Mouse (Mus musculus): ENCODE data around the gene Lmo7. TPM values are rescaled to one million over a fixed set of nuclear protein-coding genes. Genes with fewer than 3 reads are reported as not detected.

Gene Lmo7
- polyA plus RNA-seq (2014; fragmentation: Illumina TruSeq; extraction: RNeasy Lipid Tissue Mini Kit (QIAGEN cat#74804); ENCODE audit: low read depth, low replicate concordance), result 16.5 TPM

GRCm38 (mm10) chr14:101729237-101729971, at the start of gene Lmo7, which contains the start of gene Gm9922:
Lmo7 (plus strand) TSS chr14:101729957.
Gm9922 (minus strand) TSS chr14:101729814.

Other genes with a start within 250 kb of the Lmo7 start
- gene Tbc1d4, start 120.8 kb upstream of the Lmo7 start, polyA plus RNA-seq (2014; fragmentation: Illumina TruSeq; extraction: RNeasy Lipid Tissue Mini Kit (QIAGEN cat#74804); ENCODE audit: low read depth, low replicate concordance), result 22.0 TPM
- gene Commd6, start 89.3 kb upstream of the Lmo7 start, polyA plus RNA-seq (2014; fragmentation: Illumina TruSeq; extraction: RNeasy Lipid Tissue Mini Kit (QIAGEN cat#74804); ENCODE audit: low read depth, low replicate concordance), result 49.7 TPM
- 24.8 TPM for gene Uchl3, start 76.0 kb upstream of the Lmo7 start, polyA plus RNA-seq (2014; fragmentation: Illumina TruSeq; extraction: RNeasy Lipid Tissue Mini Kit (QIAGEN cat#74804); ENCODE audit: low read depth, low replicate concordance)
- 1.1 TPM for gene Gm9922, start 143 bp upstream of the Lmo7 start, polyA plus RNA-seq (2014; fragmentation: Illumina TruSeq; extraction: RNeasy Lipid Tissue Mini Kit (QIAGEN cat#74804); ENCODE audit: low read depth, low replicate concordance)

Data from adipose tissue, adult 10 weeks (tissue).